Mouse (Mus musculus) right cerebral cortex, postnatal 4 days (tissue): ENCODE measurements around the gene Gm21797.
"Not testable (repeated sequence)": the region's sequence is repeated elsewhere in the genome, so short reads cannot be mapped to it uniquely, and the experiment has no call there.

ENCODE experiments used
- DNase-seq: peaks from one replicate; pipeline ENCODE4 v3.0.0-alpha.2; 2022

Gm21797 gene

DNA sequence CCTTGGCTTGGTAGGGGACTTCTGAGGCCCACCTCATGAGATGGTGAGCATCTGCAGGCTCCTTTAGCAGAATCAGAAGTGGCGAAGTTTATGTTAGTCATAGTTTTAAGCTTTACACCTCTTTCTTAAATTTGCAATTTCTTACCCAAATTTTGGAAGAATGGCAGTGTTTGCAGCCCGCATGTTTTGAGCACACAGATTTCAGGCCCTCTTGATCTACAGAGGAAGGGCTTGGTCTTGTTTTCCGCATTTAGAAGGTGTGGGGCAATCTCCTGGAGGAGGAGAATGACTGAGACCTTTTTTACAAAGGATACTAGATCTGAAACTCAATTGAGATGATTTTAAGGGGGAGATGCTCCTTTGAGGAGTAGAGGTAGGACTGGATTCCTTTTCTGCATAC lies at the start of gene Gm21797:
Gene Gm21797 (minus strand): TSS at position 101 of the 400 bp plus-strand sequence.
- not testable (repeated sequence) for DNase-seq

GRCm38 (mm10) chrY:40804614-40805013 lies 29.0 kb upstream of the Gm21797 start, which contains the start of gene Gm20795:
Gene Gm20795 (plus strand): TSS chrY:40804914.
- not testable (repeated sequence) for DNase-seq
